Mouse (Mus musculus): ENCODE data around the gene Ppil2. TPM values are rescaled to one million over a fixed set of nuclear protein-coding genes. Genes with fewer than 3 reads are reported as not detected.
A peak's percentile ranks its signal among the peaks of the same experiment; 100 is the strongest.

The Ppil2 gene
- polyA plus RNA-seq, 1 experiment from 2014 or later = 101 TPM

DNA sequence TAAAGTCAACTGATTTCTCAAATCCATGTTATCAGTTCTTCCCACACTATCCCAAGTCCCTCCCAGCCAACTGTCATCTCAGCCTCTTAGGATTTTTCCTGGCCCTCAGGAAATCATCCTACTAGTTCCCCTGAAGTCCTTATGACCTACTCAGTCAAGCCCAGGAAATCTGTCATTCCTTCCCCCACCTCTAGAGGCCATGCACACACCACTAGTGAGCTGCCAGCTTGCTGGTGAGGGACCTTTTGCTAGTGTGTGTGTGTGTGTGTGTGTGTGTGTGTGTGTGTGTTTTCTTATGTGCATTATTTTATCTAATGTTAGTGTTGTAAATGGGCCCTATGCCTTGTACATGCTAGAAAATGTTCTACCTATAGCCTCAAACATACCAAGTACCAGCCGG, 16.2 kb upstream of the Ppil2 start:
- Histone ChIP-seq H3K4me3 (replicated peaks; ENCODE audit: low read depth, low read length) (no peak overlapping the region), H3K36me3 (ENCODE audit: insufficient read depth, low read length) (no peaks in the 10 kb centered on the region), H3K27ac (no peak overlapping the region), H3K4me2 (ENCODE audit: low read length) (no peak overlapping the region), H3K27me3 (ENCODE audit: insufficient read depth, low read length) (no peaks in the 10 kb centered on the region), H3K9me3 (replicated peaks; ENCODE audit: low read length) (no peaks in the 10 kb centered on the region), H3K4me1 (replicated peaks; ENCODE audit: insufficient read depth, low read length) (peaks cover 14% of the 10 kb centered on the region; the same call in 1 of the 2 replicates), H3K9ac (ENCODE audit: low read depth, low read length) (no peak overlapping the region)
- peak; percentile 74 for TF ChIP-seq CTCF (IDR thresholded peaks at IDR 0.05; ENCODE audit: low read depth)
- ATAC-seq (replicated peaks; ENCODE audit: low FRiP score, low read depth) (no peak), DNase-seq (ENCODE audit: low spot score) (peak; percentile 54)
- WGBS = 93% methylated on average over 1 of the region's 1 CpGs

- WGBS = under 1% methylated on average over 25 of the region's 25 CpGs
Measured at GRCm38 (mm10) chr16:17124871-17125520, 13.9 kb upstream of the Ppil2 start, which contains the start of gene 2610318N02Rik. 2610318N02Rik (minus strand) TSS chr16:17125167.

DNA sequence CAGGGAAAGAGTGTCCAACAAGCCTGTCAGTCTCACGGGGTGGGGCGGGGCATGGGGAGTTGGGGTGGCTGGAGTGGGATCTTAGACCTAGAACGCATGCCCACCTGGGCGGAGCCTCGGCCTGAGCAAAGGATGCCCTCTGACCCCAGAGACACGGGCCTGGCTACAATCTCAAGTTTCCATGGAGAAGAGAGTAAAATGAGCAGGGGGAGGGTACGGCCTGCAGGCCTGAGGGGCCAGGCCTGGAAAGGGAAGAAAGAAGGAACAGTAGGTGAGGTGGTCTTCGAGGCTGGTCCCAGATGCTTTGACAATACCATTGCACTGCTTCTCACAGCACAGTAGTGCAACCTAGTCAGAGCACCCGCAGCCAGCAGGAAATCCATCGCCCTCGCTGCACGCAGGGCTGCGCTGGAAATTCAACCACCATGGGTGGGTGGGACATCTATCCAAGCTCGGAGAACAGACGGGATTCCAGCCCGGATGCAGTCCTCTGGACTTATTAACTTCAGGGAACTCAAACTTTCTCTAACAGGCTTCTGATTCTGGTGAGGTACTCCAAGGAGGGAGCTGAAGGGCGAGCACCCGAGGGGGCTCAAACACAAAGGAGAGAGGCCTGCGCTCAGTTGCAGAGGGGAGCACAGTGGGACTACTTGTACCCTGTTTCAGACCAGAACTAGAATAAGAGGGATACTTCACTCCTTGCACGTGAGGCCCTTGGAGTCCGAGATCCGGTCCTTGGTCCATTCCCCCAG, 13.2 kb upstream of the Ppil2 start:
- peak; percentile 54 for DNase-seq (ENCODE audit: low spot score)
- H3K36me3 ChIP-seq (ENCODE audit: insufficient read depth, low read length) = no peaks in the 10 kb centered on the region

More at GRCm38 (mm10) chr16:17124871-17125520, 13.9 kb upstream of the Ppil2 start, which contains the start of gene 2610318N02Rik:
- ATAC-seq (replicated peaks; ENCODE audit: low FRiP score, low read depth) = peak; percentile 93
- Histone ChIP-seq H3K4me2 (ENCODE audit: low read length) (peak within 1 kb of the TSS; percentile 58), H3K4me3 (replicated peaks; ENCODE audit: low read depth, low read length) (peak within 1 kb of the TSS; percentile 38), H3K36me3 (ENCODE audit: insufficient read depth, low read length) (no peaks in the 10 kb centered on the region), H3K9me3 (replicated peaks; ENCODE audit: low read length) (no peaks in the 10 kb centered on the region), H3K9ac (ENCODE audit: low read depth, low read length) (peak within 1 kb of the TSS; percentile 51), H3K27ac (peak within 1 kb of the TSS; percentile 1; the same call in 1 of the 2 replicates), H3K4me1 (replicated peaks; ENCODE audit: insufficient read depth, low read length) (peaks cover 6% of the 10 kb centered on the region; the same call in 1 of the 2 replicates), H3K27me3 (ENCODE audit: insufficient read depth, low read length) (no peaks in the 10 kb centered on the region)
- TF ChIP-seq CTCF (IDR thresholded peaks at IDR 0.05; ENCODE audit: low read depth) = 0 out of 2 replicates have a peak, but pooled peaks have one; percentile 1
- peak; percentile 92 for DNase-seq (ENCODE audit: low spot score)

DNA sequence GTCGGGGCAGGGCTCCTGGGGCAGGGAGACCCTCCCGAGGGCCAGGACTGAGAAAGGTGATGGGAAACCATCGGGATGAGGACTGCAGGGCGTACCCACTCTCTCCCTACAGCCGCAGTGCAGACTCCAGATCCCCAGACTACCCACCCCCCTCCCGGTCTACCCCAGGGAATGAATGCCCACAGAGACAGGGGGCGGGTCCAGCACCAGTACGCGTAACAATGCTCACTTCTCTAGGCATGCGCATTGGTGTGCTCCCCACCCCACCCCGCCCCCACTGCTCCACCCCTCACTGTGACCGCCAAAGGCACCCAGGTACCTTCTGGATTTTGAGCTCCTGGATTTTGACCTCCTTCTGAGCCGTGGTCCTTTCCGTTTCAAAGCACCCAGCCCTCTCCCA, 10.5 kb upstream of the Ppil2 start:
- no peak overlapping the region for H3K27ac ChIP-seq
- 81% methylated on average over 14 of the region's 14 CpGs for WGBS
- no peak for DNase-seq (ENCODE audit: low spot score)
- H3K4me3 ChIP-seq (replicated peaks; ENCODE audit: low read depth, low read length) = no peak overlapping the region
- H3K27me3 ChIP-seq (ENCODE audit: insufficient read depth, low read length) = no peaks in the 10 kb centered on the region
- no peak for TF ChIP-seq CTCF (IDR thresholded peaks at IDR 0.05; ENCODE audit: low read depth)
- H3K36me3 ChIP-seq (ENCODE audit: insufficient read depth, low read length) = 0 out of 2 replicates have a peak, but pooled peaks cover 4% of the 10 kb centered on the region
- no peak overlapping the region for H3K9ac ChIP-seq (ENCODE audit: low read depth, low read length)
- no peak for ATAC-seq (replicated peaks; ENCODE audit: low FRiP score, low read depth)
- H3K4me1 ChIP-seq (replicated peaks; ENCODE audit: insufficient read depth, low read length) = peaks cover 6% of the 10 kb centered on the region; the same call in 1 of the 2 replicates
- H3K4me2 ChIP-seq (ENCODE audit: low read length) = no peak overlapping the region
- H3K9me3 ChIP-seq (replicated peaks; ENCODE audit: low read length) = no peaks in the 10 kb centered on the region

More for the DNA sequence above, 13.2 kb upstream of the Ppil2 start:
- peak; percentile 45 for ATAC-seq (replicated peaks; ENCODE audit: low FRiP score, low read depth)
- peak overlapping the region; percentile 58 for H3K4me2 ChIP-seq (ENCODE audit: low read length)
- WGBS = 5% methylated on average over 22 of the region's 22 CpGs
- no peaks in the 10 kb centered on the region for H3K27me3 ChIP-seq (ENCODE audit: insufficient read depth, low read length)
- H3K4me3 ChIP-seq (replicated peaks; ENCODE audit: low read depth, low read length) = peak overlapping the region; percentile 38
- no peak for TF ChIP-seq CTCF (IDR thresholded peaks at IDR 0.05; ENCODE audit: low read depth)
- H3K9ac ChIP-seq (ENCODE audit: low read depth, low read length) = peak overlapping the region; percentile 51
- H3K4me1 ChIP-seq (replicated peaks; ENCODE audit: insufficient read depth, low read length) = peaks cover 6% of the 10 kb centered on the region; the same call in 1 of the 2 replicates
- no peaks in the 10 kb centered on the region for H3K9me3 ChIP-seq (replicated peaks; ENCODE audit: low read length)
- peak overlapping the region; percentile 1; the same call in 1 of the 2 replicates for H3K27ac ChIP-seq

- Histone ChIP-seq H3K36me3 (ENCODE audit: insufficient read depth, low read length) (0 out of 2 replicates have a peak, but pooled peaks cover 4% of the 10 kb centered on the region), H3K4me2 (ENCODE audit: low read length) (no peak overlapping the region), H3K9ac (ENCODE audit: low read depth, low read length) (no peak overlapping the region), H3K27me3 (ENCODE audit: insufficient read depth, low read length) (no peaks in the 10 kb centered on the region), H3K4me1 (replicated peaks; ENCODE audit: insufficient read depth, low read length) (no peaks in the 10 kb centered on the region), H3K4me3 (replicated peaks; ENCODE audit: low read depth, low read length) (no peak overlapping the region), H3K9me3 (replicated peaks; ENCODE audit: low read length) (no peaks in the 10 kb centered on the region), H3K27ac (no peak overlapping the region)
- DNase-seq (ENCODE audit: low spot score) = no peak
- WGBS = 84% methylated on average over 5 of the region's 5 CpGs
- no peak for ATAC-seq (replicated peaks; ENCODE audit: low FRiP score, low read depth)
- no peak for TF ChIP-seq CTCF (IDR thresholded peaks at IDR 0.05; ENCODE audit: low read depth)
Measured at GRCm38 (mm10) chr16:17117309-17117799, 6.3 kb upstream of the Ppil2 start.

GRCm38 (mm10) chr16:17104600-17104999, 6.5 kb downstream of the Ppil2 start:
- no peaks in the 10 kb centered on the region for H3K27me3 ChIP-seq (ENCODE audit: insufficient read depth, low read length)
- 70% methylated on average over 4 of the region's 4 CpGs for WGBS
- no peaks in the 10 kb centered on the region for H3K9me3 ChIP-seq (replicated peaks; ENCODE audit: low read length)
- DNase-seq (ENCODE audit: low spot score) = no peak
- peaks cover 33% of the 10 kb centered on the region for H3K36me3 ChIP-seq (ENCODE audit: insufficient read depth, low read length)
- H3K27ac ChIP-seq = no peak overlapping the region
- H3K4me2 ChIP-seq (ENCODE audit: low read length) = no peak overlapping the region
- no peak for TF ChIP-seq CTCF (IDR thresholded peaks at IDR 0.05; ENCODE audit: low read depth)
- no peaks in the 10 kb centered on the region for H3K4me1 ChIP-seq (replicated peaks; ENCODE audit: insufficient read depth, low read length)
- H3K9ac ChIP-seq (ENCODE audit: low read depth, low read length) = no peak overlapping the region
- no peak for ATAC-seq (replicated peaks; ENCODE audit: low FRiP score, low read depth)
- H3K4me3 ChIP-seq (replicated peaks; ENCODE audit: low read depth, low read length) = no peak overlapping the region
